Mouse (Mus musculus) megakaryocyte progenitor cell, adult 5-6 weeks (primary cell): ENCODE data around the gene Kif22. TPM values are rescaled to one million over a fixed set of nuclear protein-coding genes. Genes with fewer than 3 reads are reported as not detected.

ENCODE experiments used
- ATAC-seq: replicated peaks from 2 replicates; pipeline ENCODE4 v1.8.0; 2016; ENCODE audit warnings: mild to moderate bottlenecking, moderate TSS enrichment, inconsistent platforms; ENCODE audit not compliant: poor library complexity
- total RNA-seq, 2 experiments: library from RNA; stranded (forward) in 1 of 2; stranded (reverse) in 1 of 2; fragments of 157-497, 149-512 nt in 1 of 2; fragments of 200-1000 nt in 1 of 2; gene quantifications; 2 replicates each; pipeline versions ENCODE4 v1.2.3 to v1.2.4; 2015 to 2017

Kif22 gene
- total RNA-seq (2015) (76.8 and 89.8 TPM in 2 replicates), total RNA-seq (2017) (67.8 and 84.8 TPM in 2 replicates)

DNA sequence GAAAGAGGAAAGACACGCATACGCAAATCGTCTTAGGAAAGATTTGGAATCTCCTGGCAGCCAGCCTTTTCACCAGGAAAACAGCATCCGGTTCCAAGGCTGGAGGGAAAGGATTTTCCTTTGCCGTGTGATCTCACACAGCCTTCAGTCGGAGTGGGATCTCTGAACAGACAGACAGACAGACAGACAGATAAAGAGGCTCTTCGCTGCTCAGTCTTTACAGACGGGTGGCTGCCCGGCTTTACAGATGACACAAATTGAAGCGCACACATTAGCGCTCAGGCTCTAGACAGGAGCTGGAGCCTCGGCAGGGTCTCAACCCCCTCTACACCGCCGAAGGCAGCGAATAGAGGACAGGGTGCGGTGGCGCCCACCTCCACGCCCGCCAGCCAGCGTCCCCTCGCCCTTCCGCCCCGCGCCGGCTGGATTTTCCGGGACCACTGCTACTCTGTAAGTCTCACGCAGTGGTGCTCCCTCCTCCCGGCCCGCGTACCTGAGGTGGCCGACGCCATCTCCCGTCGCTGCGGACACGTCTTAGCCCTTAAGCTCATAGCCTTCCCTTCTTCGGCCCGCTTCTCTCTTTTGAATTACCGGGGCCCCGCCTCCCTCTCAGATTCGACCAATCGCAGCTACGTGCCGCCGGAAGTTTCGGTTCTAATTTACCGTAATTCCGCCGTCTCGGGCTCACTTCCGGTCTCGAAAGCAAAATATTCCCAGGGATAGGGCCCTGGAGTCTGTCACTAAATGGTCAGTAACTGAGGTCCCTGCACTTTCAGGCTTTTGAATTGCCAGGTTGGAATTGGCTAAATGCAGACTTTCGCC, at the start of gene Kif22:
Gene Kif22 (minus strand): TSS at position 621 of the 822 bp plus-strand sequence.
- peak; percentile 99 for ATAC-seq

DNA sequence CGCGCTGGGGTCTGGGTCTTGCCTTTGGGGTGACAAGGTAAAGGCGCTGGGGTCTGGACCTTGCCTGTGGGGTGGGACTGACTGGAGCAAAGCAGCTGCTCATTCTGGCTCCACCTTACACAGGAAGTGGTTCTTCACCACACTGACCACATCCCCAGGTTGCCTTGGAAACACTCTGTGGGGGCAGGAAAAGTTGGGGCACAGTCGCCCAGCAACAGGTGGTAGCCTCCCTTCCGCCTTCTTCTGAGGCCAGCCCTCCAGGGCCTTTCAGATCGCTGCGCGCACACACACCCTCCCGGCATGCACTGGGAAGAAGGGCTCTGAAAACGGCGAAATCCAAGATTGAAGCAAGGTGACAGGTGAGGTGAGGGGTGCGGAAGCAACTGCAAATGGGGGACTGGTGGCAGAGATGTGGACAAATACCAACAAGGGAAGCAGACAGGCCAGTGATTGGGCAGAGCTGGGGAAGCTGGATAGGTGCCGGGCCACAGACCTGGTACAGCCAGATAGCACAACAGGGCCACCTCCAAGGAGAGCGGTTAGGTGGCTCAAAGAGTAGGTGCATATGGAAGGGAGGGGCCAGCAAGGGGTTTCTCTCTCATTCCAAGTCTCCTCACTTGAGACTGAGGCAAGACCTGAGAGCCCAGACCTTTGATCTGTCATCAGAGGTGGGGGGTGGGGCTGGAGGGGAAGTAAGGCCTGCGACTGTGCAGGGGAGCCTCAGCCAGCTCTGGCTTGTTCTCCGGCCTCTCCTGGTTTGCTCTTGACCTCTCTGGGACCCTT, 49.0 kb upstream of the Kif22 start, which contains the start of gene AI467606:
Gene AI467606 (plus strand): TSS at position 246 of the 783 bp plus-strand sequence.
- ATAC-seq, result peak; percentile 81

DNA sequence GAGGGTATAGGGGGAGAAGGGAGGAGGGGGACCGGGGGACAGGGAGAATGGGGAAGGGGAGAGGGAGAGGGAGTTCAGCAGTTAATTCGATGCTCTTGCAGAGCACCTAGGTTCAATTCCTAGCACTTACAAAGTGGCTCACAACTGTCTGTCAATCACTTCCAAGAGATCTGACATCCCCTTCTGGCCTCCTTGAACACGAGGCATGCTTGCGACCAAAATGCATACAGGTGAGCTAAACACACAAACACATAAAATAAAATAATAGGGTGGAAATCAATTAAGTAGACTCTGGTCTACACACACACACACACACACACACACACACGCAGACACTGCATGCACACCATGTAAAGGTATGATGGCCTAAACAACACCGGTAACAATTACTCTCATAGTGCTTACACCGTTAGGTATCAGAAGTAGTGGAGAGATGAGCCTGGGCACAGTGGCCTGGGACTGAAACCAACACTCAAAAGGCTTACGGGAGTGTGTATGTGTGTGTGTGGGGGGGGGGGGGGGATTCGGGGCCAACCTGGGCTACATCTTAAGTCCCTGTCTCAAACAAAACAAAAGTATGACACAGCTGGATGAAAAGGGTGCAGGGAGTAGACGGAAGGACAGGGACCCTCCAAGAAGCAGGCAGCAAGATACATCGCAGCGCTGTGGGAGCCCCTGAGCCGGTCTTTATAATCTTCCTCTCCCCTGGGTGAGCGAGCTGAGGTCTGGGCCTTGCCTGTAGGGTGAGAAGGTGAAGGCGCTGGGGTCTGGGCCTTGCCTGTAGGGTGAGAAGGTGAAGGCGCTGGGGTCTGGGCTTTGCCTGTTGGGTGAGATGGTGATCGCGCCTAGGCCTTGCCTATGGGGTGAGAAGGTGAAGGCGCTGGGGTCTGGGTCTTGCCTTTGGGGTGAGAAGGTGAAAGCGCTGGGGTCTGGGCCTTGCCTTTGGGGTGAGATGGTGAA, 48.2 kb upstream of the Kif22 start:
- ATAC-seq, result peak; percentile 3

DNA sequence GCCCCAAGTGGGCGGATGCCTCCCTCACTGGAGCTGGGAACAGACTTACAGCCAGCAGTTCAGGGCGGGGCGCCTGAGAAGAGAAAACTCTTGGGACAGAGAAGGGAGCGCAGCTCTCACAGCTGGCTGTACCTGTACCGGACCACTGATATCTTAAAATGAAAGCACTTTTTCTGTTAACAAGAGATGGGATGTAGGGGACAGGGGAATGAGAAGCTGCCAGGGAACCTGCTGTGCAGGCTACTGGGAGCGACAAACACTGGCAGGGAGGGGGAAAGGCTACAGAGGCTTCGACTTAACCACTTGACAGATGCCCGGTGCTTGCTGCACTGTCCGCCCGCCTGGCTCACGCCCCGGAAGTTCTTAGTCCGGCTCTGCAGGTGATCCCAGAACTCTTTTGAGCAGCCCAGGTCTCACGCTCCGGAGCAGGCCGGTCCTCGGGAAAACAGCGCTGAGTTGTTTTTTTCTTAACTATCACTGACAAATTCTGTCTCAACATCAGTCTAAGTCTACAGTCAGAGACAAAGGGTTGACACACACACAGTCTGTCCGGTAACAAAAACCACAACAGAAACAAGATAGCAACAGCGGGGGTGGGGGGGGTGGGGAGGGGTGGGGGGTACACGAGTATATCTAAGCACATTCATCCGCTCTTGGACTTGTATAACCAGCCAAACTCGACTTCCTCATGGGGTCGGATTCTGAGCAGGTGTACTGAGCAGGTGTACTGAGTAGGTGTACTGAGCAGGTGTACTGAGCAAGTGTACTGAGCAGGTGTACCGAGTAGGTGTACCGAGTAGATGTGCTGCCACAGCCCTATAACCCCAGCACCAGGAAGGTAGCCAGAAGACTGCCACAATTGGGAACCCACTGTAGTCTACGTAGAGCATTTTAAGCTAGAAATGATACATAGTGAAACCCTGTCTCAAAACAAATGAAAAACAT, 46.9 kb upstream of the Kif22 start:
- no peak for ATAC-seq

GRCm38 (mm10) chr7:127088083-127088482, 45.8 kb upstream of the Kif22 start:
- ATAC-seq, result no peak

DNA sequence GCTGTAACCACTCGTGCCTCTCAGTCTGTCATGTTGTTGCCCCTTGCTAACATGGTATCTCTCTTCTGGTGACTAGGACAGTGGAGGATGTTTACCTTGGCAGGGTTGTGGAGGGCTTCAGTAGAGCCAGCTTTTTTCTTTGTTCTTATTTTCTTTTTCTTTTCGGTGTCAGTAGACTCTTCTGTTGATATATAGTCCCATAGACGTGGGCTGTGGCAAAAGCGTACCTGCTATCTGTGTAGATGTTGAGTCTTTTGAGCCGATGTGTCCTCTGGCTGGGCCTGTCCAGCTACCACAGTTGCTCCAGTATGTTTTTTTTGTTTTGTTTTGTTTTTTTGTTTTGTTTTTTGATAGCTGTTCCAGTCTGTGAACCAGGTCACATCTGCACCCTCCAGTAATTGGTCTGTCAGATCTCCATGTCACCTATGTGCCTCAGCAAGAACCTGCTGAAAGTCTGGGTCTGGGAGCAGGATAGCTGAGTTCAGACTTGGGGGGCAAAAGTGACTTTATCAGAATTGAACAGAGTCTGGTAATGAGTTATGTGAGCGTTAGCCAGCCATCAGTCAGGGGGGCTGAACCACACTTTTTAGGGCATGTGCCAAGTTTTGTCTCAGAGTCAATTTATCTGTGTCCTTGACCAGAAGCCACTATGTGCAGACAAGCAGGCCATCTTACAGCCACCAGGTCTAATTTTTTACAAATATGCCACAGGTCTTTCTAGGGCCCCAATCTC, 45.2 kb upstream of the Kif22 start, which contains the start of gene Zg16:
Gene Zg16 (minus strand): TSS at position 51 of the 733 bp plus-strand sequence.
- ATAC-seq, result 0 out of 2 replicates have a peak, but pooled peaks have one; percentile 5

- ATAC-seq, result peak; percentile 27; the same call in 1 of the 2 replicates
These were observed 43.5 kb upstream of the Kif22 start for GRCm38 (mm10) chr7:127085751-127086150.

GRCm38 (mm10) chr7:127084794-127085193, 42.5 kb upstream of the Kif22 start:
- no peak for ATAC-seq

GRCm38 (mm10) chr7:127083689-127084088, 41.4 kb upstream of the Kif22 start:
- ATAC-seq, result peak; percentile 69

GRCm38 (mm10) chr7:127082995-127083394, 40.7 kb upstream of the Kif22 start:
- no peak for ATAC-seq

DNA sequence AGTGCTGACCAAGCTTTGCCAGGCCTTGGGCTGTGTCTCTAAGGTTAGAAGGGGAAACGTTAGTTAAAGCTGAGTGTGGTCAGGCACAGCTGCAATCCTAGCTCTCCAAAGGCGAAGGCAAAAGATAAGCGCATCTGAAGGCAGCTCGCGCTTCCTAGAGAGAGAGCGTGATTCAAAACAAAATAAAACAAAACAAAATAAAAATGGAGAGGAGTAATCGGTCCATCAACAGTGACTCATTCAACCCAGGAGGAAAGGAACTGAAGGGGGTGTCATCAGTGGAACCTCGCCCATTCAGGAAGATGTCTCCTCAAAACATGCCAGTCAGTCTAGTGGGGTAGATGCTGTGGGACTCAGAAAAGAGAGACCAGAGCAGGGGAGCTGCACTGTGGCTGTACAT, 40.0 kb upstream of the Kif22 start:
- ATAC-seq, result no peak

DNA sequence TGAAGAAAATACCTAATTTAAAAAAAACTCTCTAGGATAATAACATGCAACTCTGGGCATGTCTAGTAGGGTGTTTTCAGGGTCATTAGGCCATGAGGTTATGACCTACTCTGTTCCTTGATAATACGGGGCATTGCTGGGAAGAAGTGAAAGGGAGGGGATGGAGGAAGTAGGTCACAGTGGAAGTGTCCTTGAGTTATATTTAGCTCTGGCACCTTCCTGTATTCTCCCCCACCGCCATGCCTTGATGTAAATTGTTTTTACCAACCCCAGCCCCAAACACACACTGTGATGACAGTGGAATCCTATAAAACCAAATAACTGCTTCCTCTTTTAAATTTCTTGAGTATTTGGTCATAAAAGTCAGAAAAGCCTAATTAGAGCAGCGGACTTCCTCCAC, 37.8 kb upstream of the Kif22 start:
- peak; percentile 53 for ATAC-seq

- ATAC-seq, result peak; percentile 51
These were observed 35.4 kb upstream of the Kif22 start for GRCm38 (mm10) chr7:127077692-127078091.

DNA sequence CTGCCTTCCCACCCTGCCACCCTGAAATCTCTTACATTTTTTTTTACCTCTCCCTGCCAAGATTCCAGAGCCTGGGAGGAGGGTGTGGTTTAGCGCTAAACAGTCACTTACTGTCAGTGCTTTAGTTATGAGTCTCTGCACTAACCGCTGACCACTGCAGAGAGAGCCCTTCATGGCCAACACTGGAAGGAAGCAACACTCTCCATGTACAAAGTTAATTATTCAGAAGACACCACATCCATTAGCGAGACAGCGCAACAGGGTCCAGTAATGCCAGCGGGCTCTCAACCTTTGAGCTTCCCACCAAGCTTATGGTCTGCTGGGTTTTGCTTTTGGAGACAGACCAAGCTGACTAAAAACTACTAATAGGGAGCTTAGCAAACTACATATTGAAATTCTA, 33.9 kb upstream of the Kif22 start:
- ATAC-seq, result no peak

DNA sequence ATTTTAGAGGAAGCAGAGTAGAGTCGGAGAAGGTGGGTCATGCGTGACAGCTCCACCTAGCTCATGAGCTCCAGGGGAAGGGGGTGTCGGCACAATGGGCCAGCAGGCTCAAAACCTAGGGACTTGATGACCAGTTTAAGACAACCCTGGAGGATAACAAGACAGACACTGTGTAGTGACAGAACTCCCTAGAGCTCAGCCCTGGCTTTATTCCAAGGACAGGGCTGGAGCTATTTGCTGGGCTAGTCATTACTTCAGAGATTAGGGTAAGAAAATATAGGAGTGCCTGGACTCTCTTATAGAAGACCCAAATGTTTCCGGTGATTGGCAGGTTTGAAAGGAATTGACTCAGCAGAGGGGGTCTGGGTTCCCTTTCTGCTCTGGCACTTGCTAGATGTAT, 30.9 kb upstream of the Kif22 start:
- no peak for ATAC-seq

- ATAC-seq, result no peak
These were observed 28.7 kb upstream of the Kif22 start for GRCm38 (mm10) chr7:127070871-127071413.

GRCm38 (mm10) chr7:127066317-127066716, 24.0 kb upstream of the Kif22 start:
- ATAC-seq, result no peak

GRCm38 (mm10) chr7:127065538-127065937, 23.3 kb upstream of the Kif22 start:
- peak; percentile 39; the same call in 1 of the 2 replicates for ATAC-seq
